Mouse (Mus musculus): ENCODE measurements at regions not wholly inside any gene's neighbourhood (a gene's known extent, or its start where the extent isn't known, plus 50 kb on each side); places are given as distances from the start of the nearest gene placed in this dataset.
A peak's percentile ranks its signal among the peaks of the same experiment; 100 is the strongest.
"Not testable (repeated sequence)": the region's sequence is repeated elsewhere in the genome, so short reads cannot be mapped to it uniquely, and the experiment has no call there.

DNA sequence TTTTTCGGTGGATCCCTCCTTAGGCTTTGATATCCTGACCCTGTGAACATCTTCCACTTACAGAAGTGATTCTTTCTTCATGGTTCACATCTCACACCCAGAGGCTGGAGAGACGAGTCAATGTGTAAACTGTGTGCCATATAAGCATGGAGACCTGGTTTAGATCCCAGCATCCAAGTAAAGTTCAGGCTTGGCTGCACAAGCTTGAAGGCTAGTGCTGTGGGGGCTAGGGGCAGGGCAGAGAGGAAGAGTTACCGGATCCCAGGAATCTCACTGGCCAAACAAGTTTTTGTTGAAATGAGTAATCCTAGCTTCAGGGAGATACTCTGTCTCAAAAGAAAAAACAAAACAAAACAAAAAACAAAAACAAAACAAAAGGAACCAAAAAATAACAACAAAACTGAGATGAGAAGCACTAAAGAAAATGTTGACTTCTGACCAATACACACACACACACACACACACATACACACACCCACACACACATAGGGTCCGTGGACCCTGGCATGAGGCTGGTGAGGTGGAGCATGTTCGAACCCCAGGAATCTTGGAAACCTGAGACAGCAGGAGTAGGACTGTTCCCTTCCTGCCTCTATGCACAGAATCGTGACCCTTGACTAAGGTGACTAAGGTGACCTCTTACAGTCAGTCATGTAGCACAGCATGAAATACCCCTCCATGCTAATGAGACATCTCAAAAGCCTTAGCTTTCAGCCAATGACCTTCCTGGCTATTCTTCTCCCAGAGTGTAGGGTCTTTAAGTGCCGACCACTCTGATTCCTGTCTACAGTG lies 55.2 kb downstream of the Gm12728 start:
- no peak overlapping the region for H3K9ac ChIP-seq (ENCODE audit: low read depth, low read length, severe bottlenecking)
- H3K36me3 ChIP-seq (ENCODE audit: control insufficient read depth, insufficient read depth, low read length), result no peaks in the 10 kb centered on the region
- no peak overlapping the region for H3K4me3 ChIP-seq (replicated peaks; ENCODE audit: low read length)
- no peak for DNase-seq (ENCODE audit: low spot score)
- no peak overlapping the region for H3K27ac ChIP-seq (replicated peaks; ENCODE audit: low read depth, low read length)
- 82% methylated on average over 7 of the region's 7 CpGs for WGBS
- ATAC-seq (ENCODE audit: low FRiP score, low read depth), result no peak
- H3K4me2 ChIP-seq (replicated peaks; ENCODE audit: low read depth, low read length, severe bottlenecking), result no peak overlapping the region
- H3K4me1 ChIP-seq (ENCODE audit: control insufficient read depth, insufficient read depth, low read length), result no peaks in the 10 kb centered on the region
- H3K9me3 ChIP-seq (ENCODE audit: control insufficient read depth, low read length), result no peaks in the 10 kb centered on the region
- no peak for TF ChIP-seq POLR2A (IDR thresholded peaks at IDR 0.05; ENCODE audit: borderline replicate concordance, extremely low read depth, insufficient read depth, insufficient read length)
- H3K27me3 ChIP-seq (ENCODE audit: control insufficient read depth, insufficient read depth, low read length), result no peaks in the 10 kb centered on the region

DNA sequence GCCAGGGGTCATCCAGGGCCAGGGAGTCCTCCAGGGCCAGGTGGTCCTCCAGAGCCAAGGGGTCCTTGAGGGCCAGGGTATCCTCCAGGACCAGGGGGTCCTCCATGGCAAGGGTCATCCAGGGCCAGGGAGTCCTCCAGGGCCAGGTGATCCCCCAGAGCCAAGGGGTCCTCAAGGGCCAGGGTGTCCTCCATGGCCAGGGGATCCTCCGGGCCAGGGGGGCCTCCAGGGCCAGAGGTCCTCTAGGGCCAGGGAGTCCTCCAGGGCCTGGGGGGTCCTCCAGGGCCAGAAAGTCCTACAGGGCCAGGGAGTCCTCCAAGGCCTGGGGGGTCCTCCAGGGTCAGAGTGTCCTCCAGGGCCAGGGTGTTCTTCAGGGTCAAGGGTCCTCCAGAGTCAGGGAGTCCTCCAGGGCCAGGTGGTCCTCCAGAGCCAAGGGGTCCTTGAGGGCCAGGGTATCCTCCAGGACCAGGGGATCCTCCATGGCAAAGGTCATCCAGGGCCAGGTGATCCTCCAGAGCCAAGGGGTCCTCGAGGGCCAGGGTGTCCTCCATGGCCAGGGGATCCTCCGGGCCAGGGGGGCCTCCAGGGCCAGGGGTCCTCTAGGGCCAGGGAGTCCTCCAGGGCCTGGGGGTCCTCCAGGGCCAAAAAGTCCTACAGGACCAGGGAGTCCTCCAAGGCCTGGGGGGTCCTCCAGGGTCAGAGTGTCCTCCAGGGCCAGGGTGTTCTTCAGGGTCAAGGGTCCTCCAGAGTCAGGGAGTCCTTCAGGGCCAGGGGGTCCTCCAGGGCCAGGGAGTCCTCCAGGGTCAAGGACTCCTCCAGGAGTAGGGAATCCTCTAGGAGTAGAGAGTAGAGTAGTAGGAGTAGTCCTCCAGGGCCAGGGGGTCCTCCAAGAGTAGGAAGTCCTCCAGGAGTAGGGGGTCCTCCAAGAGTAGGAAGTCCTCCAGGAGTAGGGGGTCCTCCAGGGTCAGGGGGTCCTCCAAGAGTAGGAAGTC lies 56.6 kb downstream of the Gm12728 start:
- not testable (repeated sequence) for ATAC-seq (ENCODE audit: low FRiP score, low read depth); H3K27ac ChIP-seq (replicated peaks; ENCODE audit: low read depth, low read length); H3K4me3 ChIP-seq (replicated peaks; ENCODE audit: low read length); H3K36me3 ChIP-seq (ENCODE audit: control insufficient read depth, insufficient read depth, low read length); H3K27me3 ChIP-seq (ENCODE audit: control insufficient read depth, insufficient read depth, low read length); H3K9ac ChIP-seq (ENCODE audit: low read depth, low read length, severe bottlenecking); DNase-seq (ENCODE audit: low spot score); H3K9me3 ChIP-seq (ENCODE audit: control insufficient read depth, low read length); H3K4me1 ChIP-seq (ENCODE audit: control insufficient read depth, insufficient read depth, low read length); H3K4me2 ChIP-seq (replicated peaks; ENCODE audit: low read depth, low read length, severe bottlenecking)
- WGBS, result 70% methylated on average over 3 of the region's 3 CpGs

DNA sequence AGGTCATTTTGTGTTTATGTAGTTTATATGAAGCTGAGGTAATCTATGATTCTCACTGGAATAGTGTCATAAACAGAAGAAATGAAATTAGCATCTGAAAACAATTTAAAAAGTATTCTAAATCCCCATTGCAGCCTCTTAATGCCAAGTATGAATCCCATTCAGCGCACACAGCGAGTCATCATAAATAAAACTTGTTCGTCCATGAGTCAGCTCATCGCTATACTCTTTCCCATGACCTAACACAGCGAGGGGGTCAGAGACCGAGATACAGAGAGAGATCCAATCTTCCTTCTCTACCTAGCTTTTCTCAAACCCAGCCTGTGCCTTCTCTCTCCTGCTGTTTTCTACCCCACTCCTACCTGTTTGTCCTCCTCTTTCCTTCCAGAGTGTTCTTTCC lies 63.4 kb downstream of the Gm12728 start:
- no peak for TF ChIP-seq POLR2A (IDR thresholded peaks at IDR 0.05; ENCODE audit: borderline replicate concordance, extremely low read depth, insufficient read depth, insufficient read length)
- DNase-seq (ENCODE audit: low spot score) (peak; percentile 6), ATAC-seq (ENCODE audit: low FRiP score, low read depth) (no peak)
- H3K27ac ChIP-seq (replicated peaks; ENCODE audit: low read depth, low read length), result no peak overlapping the region
- H3K4me3 ChIP-seq (replicated peaks; ENCODE audit: low read length), result no peak overlapping the region
- no peaks in the 10 kb centered on the region for H3K36me3 ChIP-seq (ENCODE audit: control insufficient read depth, insufficient read depth, low read length)
- no peaks in the 10 kb centered on the region for H3K4me1 ChIP-seq (ENCODE audit: control insufficient read depth, insufficient read depth, low read length)
- H3K9me3 ChIP-seq (ENCODE audit: control insufficient read depth, low read length), result no peaks in the 10 kb centered on the region
- H3K9ac ChIP-seq (ENCODE audit: low read depth, low read length, severe bottlenecking), result no peak overlapping the region
- WGBS, result 92% methylated on average over 6 of the region's 6 CpGs
- H3K27me3 ChIP-seq (ENCODE audit: control insufficient read depth, insufficient read depth, low read length), result no peaks in the 10 kb centered on the region
- H3K4me2 ChIP-seq (replicated peaks; ENCODE audit: low read depth, low read length, severe bottlenecking), result no peak overlapping the region

DNA sequence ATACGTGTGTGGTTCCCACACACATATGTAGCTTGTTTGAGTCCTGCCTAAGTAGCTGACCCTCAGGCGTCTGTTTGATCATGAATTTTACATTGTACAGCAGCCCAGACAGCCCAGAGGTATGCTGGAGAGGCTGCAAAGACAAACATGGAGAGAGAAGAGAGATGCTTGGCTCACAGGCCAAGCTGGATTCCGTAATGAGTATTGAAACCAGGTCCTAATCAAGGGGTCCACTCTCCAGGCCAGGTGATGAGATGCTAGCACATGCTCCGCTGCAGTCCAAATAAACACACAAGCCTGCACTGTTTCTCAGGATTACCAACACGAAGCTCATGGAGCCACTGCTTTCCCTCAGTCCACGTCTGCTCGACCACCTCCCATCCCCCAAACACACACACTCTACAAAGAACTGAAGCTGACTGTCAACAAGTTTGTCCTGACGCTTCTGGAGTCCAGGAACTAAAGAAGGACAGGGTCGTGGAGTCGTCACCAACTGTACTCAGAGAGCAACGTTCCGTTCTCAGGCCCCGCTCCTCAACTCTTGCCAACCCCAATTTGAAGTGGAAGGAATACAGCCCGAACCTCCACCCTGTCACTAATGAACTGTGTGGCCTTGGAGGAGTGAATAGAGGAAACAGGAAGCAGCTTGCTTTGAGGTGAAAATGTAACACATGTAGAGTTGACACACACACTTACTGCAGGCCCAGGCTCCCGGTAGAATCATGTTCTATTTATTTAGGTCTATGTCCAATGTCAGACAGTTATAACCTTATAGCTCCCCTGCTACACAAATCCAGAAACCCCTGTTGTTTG lies 69.6 kb downstream of the Gm12728 start:
- ATAC-seq (ENCODE audit: low FRiP score, low read depth), result no peak
- no peak overlapping the region for H3K4me3 ChIP-seq (replicated peaks; ENCODE audit: low read length)
- no peak overlapping the region for H3K9ac ChIP-seq (ENCODE audit: low read depth, low read length, severe bottlenecking)
- no peak for TF ChIP-seq POLR2A (IDR thresholded peaks at IDR 0.05; ENCODE audit: borderline replicate concordance, extremely low read depth, insufficient read depth, insufficient read length)
- no peaks in the 10 kb centered on the region for H3K27me3 ChIP-seq (ENCODE audit: control insufficient read depth, insufficient read depth, low read length)
- no peaks in the 10 kb centered on the region for H3K36me3 ChIP-seq (ENCODE audit: control insufficient read depth, insufficient read depth, low read length)
- DNase-seq (ENCODE audit: low spot score), result no peak
- H3K9me3 ChIP-seq (ENCODE audit: control insufficient read depth, low read length), result no peaks in the 10 kb centered on the region
- no peak overlapping the region for H3K4me2 ChIP-seq (replicated peaks; ENCODE audit: low read depth, low read length, severe bottlenecking)
- peaks cover 28% of the 10 kb centered on the region for H3K4me1 ChIP-seq (ENCODE audit: control insufficient read depth, insufficient read depth, low read length)
- 46% methylated on average over 15 of the region's 15 CpGs for WGBS
- peak overlapping the region; percentile 44; the same call in 1 of the 2 replicates for H3K27ac ChIP-seq (replicated peaks; ENCODE audit: low read depth, low read length)
